Mouse (Mus musculus): ENCODE measurements around the gene Haghl. TPM values are rescaled to one million over a fixed set of nuclear protein-coding genes. Genes with fewer than 3 reads are reported as not detected.

The Haghl gene
- total RNA-seq, 2 experiments from 2014 or later, result 5.5 to 9.1 TPM

- intact Hi-C loops (cut with DNase I), result no loop called here
- no peak for DNase-seq (ENCODE audit: low spot score)
These were observed 8.7 kb upstream of the Haghl start for GRCm38 (mm10) chr17:25794197-25794596.

- intact Hi-C loops (cut with DNase I), result no loop called here
- peak; percentile 61 for DNase-seq (ENCODE audit: low spot score)
These were observed 7.1 kb upstream of the Haghl start, which contains the start of gene Fam173a for GRCm38 (mm10) chr17:25792615-25793014. Gene Fam173a (minus strand): TSS chr17:25792901.

GRCm38 (mm10) chr17:25791843-25792527 lies 6.5 kb upstream of the Haghl start:
- intact Hi-C loops (cut with DNase I), result no loop called here
- peak; percentile 65 for DNase-seq (ENCODE audit: low spot score)

- no peak for DNase-seq (ENCODE audit: low spot score)
- intact Hi-C loops (cut with DNase I), result no loop called here
These were observed 5.9 kb upstream of the Haghl start for GRCm38 (mm10) chr17:25791320-25791842.

GRCm38 (mm10) chr17:25786781-25787504 lies 1.5 kb upstream of the Haghl start:
- DNase-seq (ENCODE audit: low spot score), result no peak
- intact Hi-C loops (cut with DNase I), result no loop called here

- DNase-seq (ENCODE audit: low spot score), result no peak
- intact Hi-C loops (cut with DNase I), result no loop called here
These were observed 807 bp upstream of the Haghl start, which contains the start of gene Ccdc78 for GRCm38 (mm10) chr17:25786280-25786679. Gene Ccdc78 (plus strand): TSS chr17:25786580.

GRCm38 (mm10) chr17:25783861-25784574 lies 1.5 kb downstream of the Haghl start:
- DNase-seq (ENCODE audit: low spot score), result no peak
- intact Hi-C loops (cut with DNase I), result no loop called here

GRCm38 (mm10) chr17:25783086-25783485 lies 2.4 kb downstream of the Haghl start:
- intact Hi-C loops (cut with DNase I), result no loop called here
- DNase-seq (ENCODE audit: low spot score), result no peak

- intact Hi-C loops (cut with DNase I), result no loop called here
- no peak for DNase-seq (ENCODE audit: low spot score)
These were observed 4.1 kb downstream of the Haghl start for GRCm38 (mm10) chr17:25781339-25781738.

- intact Hi-C loops (cut with DNase I), result loop anchor here (10.0 kb wide), 1 partner anchor 477 kb away; the partner anchor contains the start of gene Luc7l
- no peak for DNase-seq (ENCODE audit: low spot score)
These were observed 7.5 kb downstream of the Haghl start for GRCm38 (mm10) chr17:25777948-25778347.

GRCm38 (mm10) chr17:25775318-25776062 lies 10.0 kb downstream of the Haghl start:
- no peak for DNase-seq (ENCODE audit: low spot score)
- intact Hi-C loops (cut with DNase I), result loop anchor here (10.0 kb wide), 1 partner anchor 479 kb away; the partner anchor contains the start of gene Luc7l

GRCm38 (mm10) chr17:25773549-25774120 lies 11.8 kb downstream of the Haghl start, which contains the start of gene Narfl:
Gene Narfl (plus strand): TSS chr17:25773776.
- intact Hi-C loops (cut with DNase I), result loop anchor here (1.0 to 10.0 kb wide), 2 partner anchors 28 to 481 kb away; partner anchors contain the start of gene Luc7l
- DNase-seq (ENCODE audit: low spot score), result peak; percentile 89

- intact Hi-C loops (cut with DNase I), result no loop called here
- DNase-seq (ENCODE audit: low spot score), result no peak
These were observed 16.1 kb downstream of the Haghl start for GRCm38 (mm10) chr17:25769331-25769730.

- intact Hi-C loops (cut with DNase I), result no loop called here
- DNase-seq (ENCODE audit: low spot score), result no peak
These were observed 19.6 kb downstream of the Haghl start for GRCm38 (mm10) chr17:25765886-25766285.

- intact Hi-C loops (cut with DNase I), result no loop called here
- no peak for DNase-seq (ENCODE audit: low spot score)
These were observed 22.9 kb downstream of the Haghl start for GRCm38 (mm10) chr17:25762591-25762990.

- intact Hi-C loops (cut with DNase I), result no loop called here
- DNase-seq (ENCODE audit: low spot score), result no peak
These were observed 23.9 kb downstream of the Haghl start for GRCm38 (mm10) chr17:25761561-25761970.

- DNase-seq (ENCODE audit: low spot score), result no peak
- intact Hi-C loops (cut with DNase I), result no loop called here
These were observed 25.3 kb downstream of the Haghl start for GRCm38 (mm10) chr17:25760148-25760547.

GRCm38 (mm10) chr17:25757691-25758090 lies 27.8 kb downstream of the Haghl start:
- DNase-seq (ENCODE audit: low spot score), result no peak
- intact Hi-C loops (cut with DNase I), result no loop called here
